Mouse (Mus musculus) small intestine, adult 2 months (tissue): ENCODE measurements at regions not wholly inside any gene's neighbourhood (a gene's known extent, or its start where the extent isn't known, plus 50 kb on each side); places are given as distances from the start of the nearest gene placed in this dataset.
A peak's percentile ranks its signal among the peaks of the same experiment; 100 is the strongest.

Experiments used
- CTCF ChIP-seq: fragments of 200-500 bp; IDR thresholded peaks from 2 replicates; pipeline ENCODE4 v1.5.1; 2012; ENCODE audit warnings: low read depth, mild to moderate bottlenecking, control low read depth, inconsistent platforms, low read length, moderate library complexity, mixed read lengths; ENCODE audit not compliant: insufficient replicate concordance, insufficient read length; ENCODE audit errors: extremely low read depth
- POLR2A ChIP-seq: fragments of 200-500 bp; IDR thresholded peaks from 2 replicates; pipeline ENCODE4 v1.6.1; 2012; ENCODE audit warnings: low read depth, mild to moderate bottlenecking, control low read depth, inconsistent platforms, low read length, moderate library complexity

GRCm38 (mm10) chr9:101689532-101690401, 171.9 kb upstream of the 9630041A04Rik start:
- TF ChIP-seq POLR2A (no peak), CTCF (peak; percentile 63; the same call in 1 of the 2 replicates)
